Mouse (Mus musculus): ENCODE results near the gene Sycn. TPM values are rescaled to one million over a fixed set of nuclear protein-coding genes. Genes with fewer than 3 reads are reported as not detected.
"Not testable (repeated sequence)": the region's sequence is repeated elsewhere in the genome, so short reads cannot be mapped to it uniquely, and the experiment has no call there.

The Sycn gene
- polyA plus RNA-seq (2017; shearing (Covaris generic)), result not detected

DNA sequence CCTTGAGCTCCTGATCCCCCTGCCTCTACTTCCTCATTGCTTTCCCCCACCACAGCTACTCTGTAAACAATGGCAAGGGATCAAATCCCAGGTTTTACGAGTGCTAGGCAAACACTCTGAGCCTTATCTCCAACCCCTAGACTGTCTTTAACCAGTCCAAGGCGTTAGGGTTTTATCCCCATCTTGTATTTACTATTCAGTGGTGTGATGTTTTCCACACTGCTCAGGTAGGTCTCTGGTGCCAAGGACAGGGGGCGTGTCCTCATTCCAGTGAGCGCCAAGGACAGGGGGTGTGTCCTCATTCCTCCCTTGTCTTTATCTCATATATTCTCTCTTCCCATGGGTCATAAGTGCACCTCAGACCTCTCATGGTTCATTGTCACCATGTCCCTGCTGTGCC, at the start of gene Sycn:
Sycn (plus strand) TSS at position 360 of the 400 bp plus-strand sequence.
- no peak for ATAC-seq

DNA sequence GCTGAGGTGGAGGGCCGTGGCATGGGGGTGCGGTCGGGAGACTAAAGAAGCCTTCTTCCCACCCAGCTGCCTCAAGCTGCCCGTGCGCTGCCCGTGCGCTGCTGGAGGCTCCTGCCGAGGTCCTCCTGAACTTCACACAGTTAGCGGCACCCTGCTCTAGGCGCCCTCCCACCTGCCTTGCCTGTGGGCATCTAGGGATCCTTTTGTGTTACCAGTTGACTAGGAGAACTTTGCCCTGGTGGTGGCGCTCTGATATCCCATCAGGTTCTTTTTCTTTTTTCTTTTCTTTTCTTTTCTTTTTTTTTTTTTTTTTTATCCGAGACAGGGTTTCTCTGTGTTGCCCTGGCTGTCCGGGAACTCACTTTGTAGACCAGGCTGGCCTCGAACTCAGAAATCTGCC, 49.8 kb upstream of the Sycn start:
- ATAC-seq, result no peak

DNA sequence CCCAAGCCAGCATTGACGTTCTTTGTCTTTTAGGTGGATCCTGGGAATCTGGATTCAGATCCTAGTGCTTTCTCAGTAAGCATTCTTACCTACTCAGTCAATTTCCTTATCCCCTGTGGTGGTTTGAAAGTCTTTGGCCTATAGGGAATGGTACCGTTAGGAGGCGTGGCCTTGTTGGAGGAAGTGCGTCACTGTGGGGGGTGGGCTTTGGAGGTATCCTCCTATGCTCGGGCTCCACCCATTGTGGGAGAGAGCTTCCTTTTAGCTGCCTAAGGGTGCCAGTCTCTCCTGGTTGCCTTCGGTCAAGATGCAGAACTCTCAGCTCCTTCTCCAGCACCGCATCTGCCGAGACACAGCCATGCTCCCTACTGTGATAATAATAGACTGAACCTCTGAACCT, 48.4 kb upstream of the Sycn start:
- ATAC-seq, result no peak

DNA sequence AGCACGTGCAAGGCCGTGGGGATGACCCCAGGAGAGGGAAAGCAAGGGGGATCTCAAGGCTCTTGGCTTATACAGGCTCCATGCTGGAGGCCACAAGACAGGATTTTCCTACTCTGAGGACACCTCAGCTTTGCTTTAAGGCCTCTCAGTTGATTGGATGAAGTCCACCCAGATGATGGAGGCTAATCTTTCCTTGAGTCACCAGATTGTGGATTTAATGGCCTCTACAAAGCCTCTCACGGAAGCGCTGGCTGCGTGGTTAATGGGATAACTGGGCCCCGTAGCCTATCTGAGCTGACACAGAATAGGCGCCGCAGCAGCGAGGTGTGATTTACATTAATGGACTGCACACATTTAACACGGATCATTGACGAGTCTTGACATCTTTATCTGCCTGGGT, 45.3 kb upstream of the Sycn start:
- ATAC-seq, result no peak

GRCm38 (mm10) chr7:28505585-28505984, 35.1 kb upstream of the Sycn start:
- no peak for ATAC-seq

DNA sequence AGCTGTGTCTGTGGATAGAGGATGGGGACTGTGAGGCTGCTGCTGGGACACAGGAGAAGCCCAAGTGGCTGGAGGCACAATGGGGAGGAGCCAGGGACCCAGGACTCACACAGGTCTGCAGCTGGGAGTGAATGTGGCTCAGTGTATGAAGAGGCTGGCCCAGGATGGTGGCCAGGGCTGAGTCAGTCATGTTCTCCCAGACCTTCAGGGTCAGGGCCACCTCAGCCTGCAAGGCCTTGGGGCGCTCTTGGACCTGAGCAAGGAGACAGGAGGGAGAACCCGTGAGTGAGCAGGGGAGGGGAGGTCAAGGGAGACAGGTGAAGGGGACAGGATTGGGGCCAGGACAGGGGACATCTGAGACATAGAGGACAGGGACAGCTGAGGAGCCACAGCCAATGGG, 31.6 kb upstream of the Sycn start:
- not testable (repeated sequence) for ATAC-seq

GRCm38 (mm10) chr7:28510405-28510974, 30.2 kb upstream of the Sycn start, which contains the start of gene Ifnl2:
Gene Ifnl2, minus strand, starts transcription at chr7:28510455.
- not testable (repeated sequence) for ATAC-seq

- ATAC-seq, result no peak
Measured at GRCm38 (mm10) chr7:28511441-28511840, 29.2 kb upstream of the Sycn start.

DNA sequence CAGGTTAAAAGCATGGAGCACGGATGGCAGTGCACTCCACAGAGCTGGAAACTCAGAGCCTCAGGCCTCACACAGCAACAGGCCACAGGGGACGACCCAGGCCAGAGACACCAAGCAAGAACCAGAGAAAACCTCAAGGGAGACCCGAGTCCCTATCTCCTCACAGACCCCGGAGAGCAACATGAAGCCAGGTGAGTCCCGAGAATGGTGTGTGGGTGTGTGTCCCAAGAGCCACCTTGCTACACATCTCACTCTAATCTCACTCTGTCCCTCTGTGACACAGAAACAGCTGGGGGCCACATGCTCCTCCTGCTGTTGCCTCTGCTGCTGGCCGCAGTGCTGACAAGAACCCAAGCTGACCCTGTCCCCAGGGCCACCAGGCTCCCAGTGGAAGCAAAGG, 18.1 kb upstream of the Sycn start, which contains the start of gene Ifnl3:
Ifnl3 (plus strand) TSS at position 301 of the 400 bp plus-strand sequence.
- not testable (repeated sequence) for ATAC-seq

DNA sequence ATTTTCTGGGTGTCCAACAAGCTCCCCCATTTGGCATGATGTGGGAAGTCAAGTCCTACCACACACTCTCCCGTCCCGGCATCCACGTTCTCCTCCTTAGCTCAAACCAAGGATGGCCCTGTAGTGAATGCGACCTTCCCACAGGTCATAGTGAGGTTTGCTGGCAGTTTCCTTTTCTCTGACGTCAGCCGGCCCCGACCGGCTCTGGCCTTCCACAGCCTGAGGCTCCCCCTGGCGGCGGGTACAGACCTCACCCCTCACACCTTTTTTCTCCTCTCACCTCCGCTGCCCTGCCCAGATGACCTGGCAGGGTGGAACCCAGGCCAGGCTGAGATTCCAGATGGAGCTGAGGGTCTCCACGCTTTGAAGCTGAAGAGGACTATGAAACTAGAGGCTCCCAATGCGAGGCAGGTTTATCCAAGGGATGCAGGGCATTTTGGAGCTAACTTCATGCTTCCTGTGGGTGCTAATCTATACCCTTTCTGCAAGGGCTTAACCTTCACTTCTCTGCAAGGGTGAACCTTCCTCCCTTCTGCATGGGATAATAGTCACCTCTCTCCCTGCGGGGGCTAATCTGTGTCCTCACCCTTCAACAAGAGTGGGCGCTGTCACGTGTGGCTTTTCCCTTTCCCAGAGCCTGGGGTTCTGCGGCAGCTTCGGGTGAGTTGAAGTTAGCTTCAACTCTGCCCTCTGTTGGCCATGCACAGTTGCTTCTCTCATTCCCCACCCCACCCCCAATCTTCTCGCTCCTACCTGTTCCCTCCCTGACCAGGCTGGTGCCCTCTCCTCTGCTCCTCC, 12.6 kb upstream of the Sycn start:
- peak; percentile 98 for ATAC-seq

- ATAC-seq, result no peak
Measured at GRCm38 (mm10) chr7:28532005-28532404, 8.7 kb upstream of the Sycn start.

DNA sequence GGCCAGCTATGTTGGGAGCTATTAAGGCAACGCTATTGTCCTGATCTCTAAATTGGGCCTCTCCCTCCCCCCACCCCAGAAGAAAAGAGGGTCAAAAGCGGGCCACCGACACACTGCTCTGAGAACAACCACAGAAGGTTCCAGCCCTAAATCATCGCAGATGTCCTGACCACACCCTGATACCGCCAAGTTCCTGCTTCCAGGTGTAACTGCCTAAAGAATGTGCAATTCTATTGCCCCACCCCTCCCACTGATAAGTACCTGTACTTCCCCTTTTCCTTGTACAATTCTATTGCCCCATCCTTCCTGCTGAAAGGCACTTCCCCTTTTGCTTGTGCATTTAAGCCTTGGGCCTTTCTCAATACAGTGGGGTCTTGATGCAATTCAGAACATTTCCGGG, 1.8 kb upstream of the Sycn start:
- ATAC-seq, result not testable (repeated sequence)

- no peak for ATAC-seq
Measured at GRCm38 (mm10) chr7:28544051-28544601, 3.4 kb downstream of the Sycn start.

- no peak for ATAC-seq
Measured at GRCm38 (mm10) chr7:28545048-28545890, 4.6 kb downstream of the Sycn start.

DNA sequence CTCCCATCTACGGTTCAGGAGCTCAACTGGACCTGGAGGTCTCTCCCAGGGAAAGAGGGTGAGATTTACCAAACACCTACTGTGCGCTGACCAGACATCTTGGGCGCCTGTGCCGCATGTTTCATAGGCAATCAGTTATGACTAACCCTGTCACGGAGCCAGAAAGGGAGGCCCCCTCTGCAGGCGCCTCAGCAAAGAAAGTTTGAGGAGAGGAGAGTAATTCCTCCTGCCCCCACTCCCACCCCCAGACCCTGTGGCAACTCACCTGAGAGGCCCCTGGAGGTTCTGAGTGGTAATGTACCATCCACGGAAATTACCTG, 5.2 kb downstream of the Sycn start:
- ATAC-seq, result no peak

DNA sequence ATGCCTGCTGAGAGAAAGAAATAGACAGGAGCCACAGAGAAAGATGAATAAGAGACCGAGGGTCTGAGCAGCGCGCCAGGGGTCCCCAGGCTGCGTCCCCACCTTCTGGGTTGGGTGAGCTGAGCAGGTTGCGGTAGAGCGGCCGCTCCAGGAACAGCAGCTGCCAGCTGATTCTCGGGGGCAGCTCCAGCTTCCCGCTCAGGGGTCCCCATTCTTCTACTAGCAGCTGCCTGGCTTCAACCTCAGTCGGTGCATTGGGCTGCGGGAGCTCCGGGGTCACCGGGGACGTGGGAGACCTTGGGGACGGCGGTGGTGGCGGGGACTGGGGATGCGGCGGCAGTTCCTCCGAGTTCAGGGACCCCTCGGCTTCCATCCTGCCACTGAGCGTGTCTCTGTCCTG, 6.0 kb downstream of the Sycn start:
- ATAC-seq, result no peak

- ATAC-seq, result no peak
Measured at GRCm38 (mm10) chr7:28547154-28547553, 6.5 kb downstream of the Sycn start, which contains the start of gene Nccrp1. Gene Nccrp1, minus strand, starts transcription at chr7:28547254.

- ATAC-seq, result no peak
Measured at GRCm38 (mm10) chr7:28547628-28548027, 6.9 kb downstream of the Sycn start.

DNA sequence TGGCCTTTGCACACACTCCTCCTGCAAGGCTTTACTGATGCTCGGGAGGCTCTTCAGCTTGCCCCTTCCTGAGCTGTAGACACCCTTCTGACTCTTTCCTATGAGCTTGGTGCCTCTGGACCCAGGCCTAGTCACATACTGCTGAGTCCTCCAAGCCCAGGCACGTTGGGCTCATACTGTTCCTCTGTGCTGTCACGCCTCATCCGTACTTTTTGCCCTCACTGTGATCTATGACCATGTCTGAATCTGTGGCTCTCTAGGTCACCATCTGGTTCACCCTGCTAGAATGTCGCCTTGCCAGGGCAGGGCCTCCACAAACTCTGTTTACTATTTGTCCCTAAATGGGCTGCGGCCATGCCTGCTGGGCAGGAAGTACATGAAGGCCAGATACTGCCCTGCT, 12.4 kb downstream of the Sycn start:
- no peak for ATAC-seq

DNA sequence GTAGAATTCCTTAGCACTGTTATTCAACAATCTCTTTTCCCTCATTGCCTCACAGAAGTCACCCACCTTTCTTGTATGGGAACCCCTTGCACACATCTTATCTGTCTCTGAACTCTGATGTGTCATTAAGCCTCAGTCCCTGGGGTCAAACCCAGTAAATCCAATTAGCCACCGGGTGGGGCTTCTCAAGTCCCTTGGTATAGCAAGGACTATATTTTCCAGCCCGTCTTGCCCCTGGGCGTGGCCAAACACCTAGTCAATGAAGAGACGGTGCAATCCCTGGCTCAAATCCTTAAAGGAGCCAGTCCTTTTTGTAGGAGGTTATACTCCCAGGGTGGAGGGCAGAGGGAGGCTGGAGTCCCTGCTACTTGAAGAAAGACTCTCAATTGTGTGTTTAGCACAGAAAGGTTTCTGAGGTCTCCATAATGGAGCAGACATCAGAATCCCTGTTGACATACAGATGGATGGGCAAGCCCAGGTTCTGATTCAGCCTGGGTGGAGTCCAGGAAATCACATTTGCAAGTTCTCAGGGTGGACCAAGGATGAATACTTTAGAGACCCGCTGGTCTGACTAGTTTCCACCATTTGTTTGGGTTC, 15.4 kb downstream of the Sycn start:
- no peak for ATAC-seq

- ATAC-seq, result no peak
Measured at GRCm38 (mm10) chr7:28557069-28557468, 16.4 kb downstream of the Sycn start.

DNA sequence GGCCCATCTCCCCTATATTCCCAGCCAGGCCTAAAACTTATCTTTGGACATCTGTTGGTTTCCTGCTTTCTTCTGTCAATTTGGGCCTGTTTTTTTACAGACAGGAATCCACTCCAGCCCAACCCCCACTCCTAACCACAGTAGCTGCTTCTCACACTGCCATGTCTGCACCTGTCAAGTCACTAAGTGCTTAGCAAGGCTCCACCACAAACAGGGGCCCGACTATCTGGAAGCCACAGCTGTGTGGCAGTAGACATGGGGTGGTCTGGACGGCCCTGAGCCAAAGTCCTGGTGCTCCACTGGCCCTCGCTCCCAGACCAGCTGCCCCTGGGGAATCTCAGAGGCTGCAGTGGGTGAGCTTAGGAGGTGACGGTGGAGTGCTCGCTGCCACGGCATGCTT, 17.0 kb downstream of the Sycn start:
- no peak for ATAC-seq

DNA sequence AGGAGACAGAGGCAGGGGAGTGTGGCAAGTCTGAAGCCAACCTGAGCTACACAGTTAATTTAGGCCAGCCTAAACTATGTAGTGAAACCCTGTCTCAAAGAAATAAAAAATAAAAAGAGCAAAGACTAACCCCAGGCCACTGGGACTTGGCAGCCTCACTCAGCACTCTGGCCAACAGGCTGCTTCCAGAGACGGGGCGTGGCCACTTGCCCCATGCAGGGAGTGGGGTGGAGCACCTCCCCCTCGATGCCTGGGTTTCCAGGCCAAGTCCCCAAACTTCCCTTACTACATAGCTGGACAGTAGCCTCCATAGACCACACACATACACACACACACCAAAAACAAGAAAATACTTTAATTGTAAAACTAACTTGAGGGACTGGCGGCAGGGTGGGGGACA, 17.8 kb downstream of the Sycn start:
- ATAC-seq, result no peak

Measured in CD4-positive, CD25-positive, alpha-beta regulatory T cell, adult 4 months (primary cell).